Mouse (Mus musculus) megakaryocyte progenitor cell, adult 5-6 weeks (primary cell): ENCODE data around the gene Gphb5. TPM values are rescaled to one million over a fixed set of nuclear protein-coding genes. Genes with fewer than 3 reads are reported as not detected.

Experiments
- ATAC-seq: replicated peaks from 2 replicates; pipeline ENCODE4 v1.8.0; 2016; ENCODE audit warnings: mild to moderate bottlenecking, moderate TSS enrichment, inconsistent platforms; ENCODE audit not compliant: poor library complexity
- total RNA-seq, 2 experiments: library from RNA; stranded (forward) in 1 of 2; stranded (reverse) in 1 of 2; fragments of 157-497, 149-512 nt in 1 of 2; fragments of 200-1000 nt in 1 of 2; gene quantifications; 2 replicates each; pipeline versions ENCODE4 v1.2.3 to v1.2.4; 2015 to 2017

Gene Gphb5
- total RNA-seq, 2 experiments from 2014 or later: not detected

DNA sequence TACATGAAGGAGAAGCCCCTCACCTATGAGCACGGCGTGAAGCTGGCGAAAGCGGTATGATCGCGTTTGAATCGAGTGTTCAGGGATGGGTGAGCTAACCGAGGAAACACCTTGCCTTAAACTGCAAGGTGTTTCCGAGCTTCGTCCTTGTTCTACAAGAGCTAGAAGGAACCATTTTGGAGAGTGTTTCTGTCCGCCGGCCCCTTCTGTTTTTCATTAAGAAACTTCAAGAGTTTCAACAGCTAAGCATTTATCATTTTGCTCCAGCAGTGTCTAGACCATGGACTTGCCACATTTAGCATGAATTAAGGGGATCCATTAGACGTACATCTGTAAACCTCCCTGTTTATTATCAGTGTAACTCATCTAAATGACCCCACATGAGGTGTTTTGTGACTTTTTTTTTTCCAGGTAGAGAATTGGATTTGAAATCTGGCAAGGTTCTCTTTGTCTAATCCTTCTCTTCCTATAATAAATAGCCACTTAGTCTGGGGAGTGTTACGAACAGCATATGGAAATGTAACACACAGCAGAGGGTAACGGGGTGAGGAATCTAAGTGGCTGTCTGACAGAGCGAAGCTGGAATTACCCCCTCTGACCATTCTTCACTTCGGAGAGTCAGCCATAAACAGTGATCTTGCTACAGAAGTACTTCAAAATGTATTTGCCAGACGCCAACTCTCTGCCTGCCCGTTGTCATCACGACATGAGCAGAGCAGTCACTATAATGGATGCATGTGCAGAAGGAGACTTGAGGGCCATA, 22.4 kb downstream of the Gphb5 start:
- ATAC-seq: no peak

DNA sequence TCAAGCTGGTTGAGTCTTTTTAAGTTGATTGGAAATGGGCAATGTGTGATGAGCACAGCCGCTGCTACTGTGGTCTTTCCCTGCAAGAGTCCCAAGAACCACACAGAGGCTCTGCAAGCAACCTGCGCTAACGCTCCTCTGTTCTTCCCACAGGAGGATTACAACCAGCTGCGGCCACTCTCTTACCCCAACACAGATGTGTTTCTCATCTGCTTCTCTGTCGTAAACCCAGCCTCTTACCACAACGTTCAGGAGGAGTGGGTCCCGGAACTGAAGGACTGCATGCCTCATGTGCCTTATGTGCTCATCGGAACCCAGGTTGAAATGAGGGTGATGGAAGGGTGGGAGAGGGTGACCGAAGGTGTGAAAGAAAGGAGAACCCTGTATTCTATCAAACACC, 25.1 kb downstream of the Gphb5 start:
- no peak for ATAC-seq

DNA sequence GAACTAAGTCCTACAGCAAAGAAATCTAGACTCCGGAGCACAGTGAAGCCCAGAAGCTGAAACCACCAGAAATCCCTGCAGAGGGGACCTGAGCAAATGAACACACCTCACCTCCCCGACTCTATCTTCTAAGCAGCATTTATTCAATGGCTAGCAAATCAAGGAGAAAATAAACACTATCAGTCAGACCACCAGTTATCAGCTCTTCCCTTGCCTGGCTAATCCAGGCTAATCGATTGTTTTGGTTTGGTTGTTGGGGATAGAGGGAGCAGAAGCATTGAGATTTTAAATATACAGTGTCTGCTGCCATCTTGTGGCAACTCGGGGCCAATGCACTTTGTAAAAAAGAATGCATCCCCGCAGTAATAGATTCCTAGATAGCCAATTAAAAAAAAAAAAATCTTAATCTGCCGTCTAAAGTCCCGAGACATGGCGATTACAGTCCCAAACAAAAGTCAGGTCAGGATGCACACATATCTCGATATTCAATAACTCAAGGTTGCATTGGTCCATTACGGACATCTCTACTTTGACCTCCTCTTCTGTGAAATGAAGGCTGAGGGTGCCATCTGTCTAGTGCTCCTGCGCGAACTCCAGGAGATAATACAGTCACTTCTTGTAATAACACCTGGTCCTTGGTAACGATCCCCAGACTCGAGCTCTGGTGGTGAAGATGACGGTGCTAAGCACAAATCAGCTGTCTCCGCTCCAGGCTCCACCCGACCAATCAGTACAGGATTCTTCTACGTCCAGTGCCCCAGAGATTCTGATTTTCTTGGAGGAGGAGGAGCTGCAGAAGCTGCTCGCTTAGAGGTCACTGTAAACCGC, 27.1 kb downstream of the Gphb5 start:
- peak; percentile 82 for ATAC-seq

DNA sequence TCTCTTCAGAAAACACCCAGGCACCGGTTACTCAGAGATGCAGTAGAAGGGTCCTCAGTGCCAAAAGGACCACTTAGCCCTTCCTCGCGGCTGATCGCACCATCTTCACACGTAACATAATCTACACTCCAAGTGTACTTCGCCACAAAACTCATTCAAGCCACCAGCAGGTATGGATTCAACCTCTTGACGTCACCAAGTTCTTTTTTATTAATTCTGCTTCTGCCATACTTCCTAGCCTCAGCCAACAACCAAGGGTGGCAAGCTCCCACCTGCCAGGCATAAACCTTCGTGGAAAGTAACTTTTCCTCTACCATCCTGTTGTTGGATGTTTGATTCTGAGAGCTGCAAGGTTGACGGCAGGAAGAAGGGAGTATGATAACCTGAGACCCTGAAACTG, 28.1 kb downstream of the Gphb5 start:
- no peak for ATAC-seq

DNA sequence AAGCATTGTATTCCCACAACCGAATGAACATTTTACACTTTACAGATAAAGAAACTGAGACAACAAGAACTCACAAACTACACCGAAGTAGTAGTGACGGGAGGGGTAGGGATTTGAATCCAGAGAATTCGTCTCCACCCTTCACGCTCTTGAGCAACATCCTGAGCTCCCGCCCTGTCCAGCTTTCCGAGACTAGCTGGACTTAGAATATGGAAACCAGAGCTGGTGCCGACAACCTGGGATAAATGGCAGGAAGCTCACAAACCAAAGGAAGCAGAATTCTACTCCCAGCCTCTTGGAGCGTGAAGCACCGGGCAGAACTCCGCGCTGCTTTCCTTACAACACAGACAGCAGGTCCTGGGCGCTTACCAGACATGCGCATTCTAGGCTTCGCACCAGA, 28.7 kb downstream of the Gphb5 start:
- ATAC-seq: no peak

DNA sequence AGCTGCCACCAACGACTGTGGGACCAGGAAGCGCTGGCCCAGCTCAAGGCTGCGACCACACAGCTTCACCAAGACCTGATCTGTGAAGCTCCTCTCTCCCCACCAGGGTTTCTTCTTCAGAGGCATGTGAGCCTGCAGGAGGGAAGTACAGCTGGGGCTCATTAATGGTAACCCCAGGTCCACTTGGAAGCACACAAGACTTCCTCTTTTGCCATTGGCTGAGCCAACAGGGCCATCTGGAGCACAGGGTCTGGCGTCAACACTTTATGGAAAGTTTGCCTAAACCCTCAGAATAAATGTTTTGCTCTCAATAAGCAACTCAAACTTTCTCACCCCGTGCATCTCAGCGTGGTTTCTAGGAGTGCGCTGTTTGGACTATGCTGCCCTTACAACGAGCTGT, 29.4 kb downstream of the Gphb5 start:
- ATAC-seq: peak; percentile 57

DNA sequence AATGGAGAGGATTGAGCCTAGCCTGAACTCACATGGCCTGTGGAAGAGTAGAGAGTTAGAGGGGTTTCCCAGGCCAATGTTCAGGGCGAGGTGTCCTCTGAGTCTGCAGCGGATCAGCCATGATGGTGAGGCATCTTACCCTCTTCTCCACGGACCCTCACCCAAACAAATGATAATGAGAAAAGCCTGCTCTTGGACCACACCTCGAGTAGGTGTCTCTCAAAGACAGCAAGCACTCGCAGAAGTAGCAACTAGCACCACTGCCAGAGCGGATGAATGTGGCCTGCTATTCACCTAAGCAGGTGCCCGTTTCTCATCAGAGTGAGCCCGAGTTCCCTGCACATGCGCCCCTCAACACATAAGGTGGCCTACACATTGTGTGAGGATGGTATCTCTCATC, 29.9 kb downstream of the Gphb5 start:
- ATAC-seq: no peak

DNA sequence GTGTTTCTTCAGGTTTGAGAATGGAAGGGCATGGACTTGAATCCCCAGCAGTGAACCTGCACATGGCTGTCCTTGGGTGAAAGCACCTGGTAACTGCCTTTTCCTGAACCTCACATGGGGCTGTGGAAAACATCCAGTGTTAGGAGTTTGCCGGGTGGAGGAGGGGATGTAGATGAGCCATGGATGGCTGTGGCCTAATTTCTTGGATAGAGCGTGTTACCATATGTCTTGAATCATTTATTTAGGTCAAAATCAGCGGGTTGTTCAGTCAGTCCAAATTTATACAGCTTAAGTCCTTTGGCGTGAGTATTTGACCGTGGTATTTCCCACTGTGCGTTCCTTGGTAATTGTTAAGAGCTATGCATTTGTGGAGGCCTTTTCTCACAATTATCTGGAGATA, 40.5 kb downstream of the Gphb5 start:
- no peak for ATAC-seq

DNA sequence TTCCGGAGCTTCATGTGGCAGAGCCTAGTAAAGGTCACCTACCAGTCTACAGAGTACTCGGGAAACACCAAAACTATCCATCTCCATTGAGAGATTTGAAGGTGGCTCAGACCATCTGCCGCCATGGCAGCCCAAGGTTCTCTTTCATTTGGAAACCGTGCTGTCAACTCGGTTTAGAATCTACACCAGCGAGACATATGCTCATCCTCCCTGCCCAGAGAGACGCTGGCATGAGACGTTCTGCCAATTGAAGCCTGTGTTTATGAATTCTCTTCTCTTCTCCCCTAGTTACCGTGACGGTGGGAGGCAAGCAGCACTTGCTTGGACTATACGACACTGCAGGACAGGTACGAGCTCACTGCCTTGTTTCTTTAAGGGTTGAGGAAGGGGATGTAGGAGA, 41.5 kb downstream of the Gphb5 start:
- no peak for ATAC-seq

DNA sequence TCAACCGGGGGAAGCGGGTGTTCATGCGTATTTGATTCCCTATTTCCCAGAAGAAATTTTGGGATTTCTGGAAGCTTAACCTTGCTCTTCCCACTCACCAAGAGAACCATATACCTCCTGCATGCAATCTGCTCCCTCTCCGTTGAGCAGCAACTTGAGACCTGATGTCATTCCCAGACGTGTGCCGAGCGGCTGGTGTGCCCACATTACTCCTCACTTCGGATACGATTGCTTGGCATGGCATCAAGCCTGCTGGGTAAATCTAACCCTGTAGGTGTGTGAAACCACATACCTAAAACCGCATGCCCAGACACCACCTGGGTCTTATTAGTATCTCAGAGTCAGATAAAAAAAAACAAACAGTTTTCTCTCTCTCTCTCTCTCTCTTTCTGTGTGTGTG, 42.1 kb downstream of the Gphb5 start:
- ATAC-seq: no peak

DNA sequence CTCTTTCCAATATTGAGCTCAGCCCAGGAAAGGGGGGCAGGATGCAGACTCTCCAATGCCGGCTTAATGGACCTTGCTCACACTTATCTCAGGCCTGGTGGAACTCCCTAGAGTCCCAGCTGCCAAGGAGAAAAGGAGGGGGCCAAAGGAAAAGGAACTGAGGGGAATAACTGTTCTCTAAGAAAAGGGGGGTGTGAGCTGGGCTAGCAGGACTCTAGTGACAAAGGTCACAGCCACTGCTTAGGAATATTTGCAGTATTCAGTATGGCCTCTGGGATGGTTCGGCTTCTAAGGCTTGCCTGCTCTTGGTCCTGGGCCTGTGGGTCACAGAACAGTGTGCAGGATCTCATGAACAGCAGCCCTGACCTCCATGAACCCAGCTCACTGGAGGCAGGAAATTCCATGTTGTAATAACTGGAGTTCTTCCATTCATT, 47.1 kb downstream of the Gphb5 start:
- ATAC-seq: no peak

DNA sequence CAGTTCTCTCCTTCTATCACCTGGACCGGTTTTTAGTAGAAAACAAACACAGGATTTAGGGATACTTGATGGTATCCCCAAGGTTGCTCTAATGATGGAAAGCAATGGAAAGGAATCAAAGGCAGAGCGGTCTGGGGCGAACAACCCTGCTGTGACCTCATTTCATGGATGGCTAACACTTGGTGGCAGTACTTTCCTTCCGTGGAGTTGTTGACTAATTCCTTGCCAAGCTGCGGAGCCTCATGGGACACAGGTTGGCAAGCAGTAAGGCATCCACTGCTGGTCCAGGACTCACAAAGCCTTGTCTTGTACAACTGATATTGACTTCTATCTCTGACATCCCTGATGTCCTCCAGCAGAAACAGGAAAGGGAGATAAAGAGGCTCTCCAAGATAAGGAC, 48.1 kb downstream of the Gphb5 start:
- no peak for ATAC-seq

DNA sequence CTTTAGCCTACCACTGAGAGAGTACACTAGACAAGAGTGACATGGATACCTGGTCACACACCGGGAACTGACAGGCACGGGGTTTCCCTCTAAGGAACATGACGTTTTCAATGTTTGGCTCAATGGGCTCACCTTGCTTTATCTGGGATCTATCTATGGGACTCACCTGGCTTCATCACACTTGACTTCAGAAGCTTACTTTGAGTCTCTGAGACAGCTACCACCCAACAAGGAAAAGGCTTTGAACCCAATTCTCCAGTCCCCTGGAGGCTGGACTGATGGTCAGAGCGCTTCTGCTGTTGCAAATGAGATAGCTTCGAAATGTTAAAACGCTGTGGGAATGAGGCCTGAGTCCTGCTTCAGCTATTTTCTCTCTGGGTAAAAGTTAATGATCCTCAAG, 49.2 kb downstream of the Gphb5 start:
- ATAC-seq: no peak

DNA sequence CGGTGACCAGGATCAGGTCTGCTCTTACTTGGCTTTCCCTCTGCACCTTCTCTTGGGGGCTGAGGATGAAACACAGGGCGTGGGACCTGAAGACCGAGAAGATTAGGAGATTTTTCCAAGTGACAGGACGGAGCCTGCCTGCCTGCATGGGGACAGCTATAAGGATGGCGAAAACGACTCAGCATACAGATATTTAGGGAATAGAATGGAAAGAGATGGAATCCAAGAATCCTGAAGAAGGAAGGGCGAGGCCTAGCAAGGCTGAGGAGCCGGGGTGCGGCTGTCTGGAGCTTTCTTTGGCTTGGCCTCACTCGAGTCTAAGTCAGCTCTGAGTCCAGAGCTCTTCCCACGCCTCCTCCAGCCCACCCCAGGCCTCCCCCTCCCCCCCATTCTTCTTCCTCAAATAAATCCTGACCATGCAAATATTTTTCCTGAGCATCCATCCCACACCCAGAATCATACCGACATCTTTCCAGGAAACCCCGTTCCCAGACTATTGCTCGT, 50.9 kb downstream of the Gphb5 start:
- ATAC-seq: no peak

DNA sequence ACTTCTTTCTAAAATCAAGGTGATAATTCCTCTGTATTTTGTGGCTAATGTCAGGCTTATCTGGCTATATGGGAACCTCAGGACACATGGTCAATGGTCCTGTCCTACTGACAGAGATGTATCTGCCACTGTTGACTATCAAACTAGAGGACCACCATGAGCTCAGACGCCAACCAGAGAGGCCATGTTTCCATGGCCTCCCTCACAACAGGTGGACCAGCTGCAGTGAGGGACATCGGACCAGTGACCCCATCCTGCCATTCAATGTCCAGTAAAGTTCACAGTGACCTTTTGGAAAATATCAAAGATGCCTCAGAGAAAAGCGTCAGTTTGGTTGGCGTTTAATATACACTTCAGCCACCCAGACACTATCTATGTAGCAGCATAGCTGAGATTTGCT, 52.2 kb downstream of the Gphb5 start:
- ATAC-seq: no peak

DNA sequence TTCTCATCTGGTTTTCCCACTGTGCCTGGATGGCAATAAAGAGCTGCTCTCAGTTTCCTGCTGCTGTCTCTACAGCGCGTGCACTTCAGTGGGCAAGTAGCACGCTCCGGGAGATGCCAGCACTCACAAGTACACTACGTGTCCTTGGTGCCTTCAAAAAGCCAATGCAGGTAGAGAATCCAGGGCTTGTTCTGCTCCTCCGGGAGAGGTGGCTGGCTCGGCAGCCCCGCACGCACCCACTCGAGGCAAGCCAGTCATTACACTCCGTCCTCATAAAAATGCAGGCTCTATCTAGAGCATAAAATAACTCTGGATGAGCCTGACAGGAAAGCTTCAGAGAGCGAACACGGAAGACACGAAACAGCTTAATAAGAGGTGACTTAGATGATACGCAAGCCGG, 54.1 kb downstream of the Gphb5 start:
- ATAC-seq: no peak

Other genes with a start within 250 kb of the Gphb5 start
- 0.10 and 0.32 TPM in 2 replicates for gene Kcnh5, start 239.4 kb downstream of the Gphb5 start, total RNA-seq (2015)
- gene Kcnh5, start 239.4 kb downstream of the Gphb5 start, total RNA-seq (2017): not detected in 2 replicates
- gene Rhoj, start 108.5 kb downstream of the Gphb5 start, total RNA-seq (2015): 2.2 and 2.6 TPM in 2 replicates
- 1.6 and 2.0 TPM in 2 replicates for gene Rhoj, start 108.5 kb downstream of the Gphb5 start, total RNA-seq (2017)
- 35.2 and 66.9 TPM in 2 replicates for gene Ppp2r5e, start 179.5 kb upstream of the Gphb5 start, total RNA-seq (2015)
- 11.9 and 14.1 TPM in 2 replicates for gene Ppp2r5e, start 179.5 kb upstream of the Gphb5 start, total RNA-seq (2017)